Mouse (Mus musculus): ENCODE results near the gene Dek.

- TF ChIP-seq CTCF (IDR thresholded peaks at IDR 0.05; ENCODE audit: low read depth, low read length) (no peak), POLR2A (IDR thresholded peaks at IDR 0.05; ENCODE audit: extremely low read depth, insufficient read depth, low read length) (no peak)
Observed at GRCm38 (mm10) chr13:47066516-47066915, 39.5 kb downstream of the Dek start.

All from liver, adult 2 months (tissue).